Mouse (Mus musculus): Measurements from ENCODE around the gene Rxra. TPM values are rescaled to one million over a fixed set of nuclear protein-coding genes. Genes with fewer than 3 reads are reported as not detected.

The Rxra gene
- total and polyA plus RNA-seq, 3 experiments = 0.05 TPM; not detected in 2

DNA sequence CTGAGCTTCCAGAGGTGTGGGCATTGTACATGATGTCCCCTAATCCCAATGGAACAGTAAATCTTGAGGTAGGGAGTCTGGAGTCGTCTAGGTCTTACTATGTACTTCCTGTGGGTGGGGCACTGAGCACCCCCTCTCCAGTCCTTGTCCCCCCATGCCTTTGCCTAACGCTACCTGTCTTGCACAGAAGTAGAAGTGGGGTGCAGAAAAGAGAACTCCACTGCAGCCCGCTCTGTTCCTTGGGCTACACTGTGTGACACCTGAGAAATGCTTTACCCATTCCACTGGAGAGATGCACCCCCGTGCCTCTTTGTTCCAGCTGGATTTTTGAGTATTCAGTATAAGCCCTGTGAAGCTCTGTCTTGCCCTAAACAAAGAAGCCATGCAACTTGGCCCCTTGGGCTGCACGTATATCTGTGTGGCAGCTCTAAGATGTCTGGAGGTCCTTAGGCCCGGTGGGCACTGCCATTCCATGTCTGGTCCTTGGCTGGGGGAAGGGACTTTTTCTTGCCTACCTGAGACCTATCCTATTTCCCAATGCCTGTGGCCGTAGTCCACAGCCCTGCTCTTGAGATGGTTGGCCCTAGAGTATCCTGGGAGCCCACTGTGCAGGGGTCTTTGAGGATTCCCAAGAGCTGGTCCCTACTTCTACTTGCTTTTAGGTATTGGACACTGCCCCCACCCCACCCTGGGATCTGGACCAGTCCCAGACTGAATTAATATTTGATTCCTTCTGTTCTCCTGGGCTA is 67.8 kb downstream of the Rxra start:
- TF ChIP-seq POLR2AphosphoS5 (IDR thresholded peaks at IDR 0.05; ENCODE audit: insufficient replicate concordance, low read depth, low read length) = no peak
- no peak for TF ChIP-seq GATA2 (IDR thresholded peaks at IDR 0.05; ENCODE audit: borderline replicate concordance, low read depth, low read length)
- TF ChIP-seq GATA1 (IDR thresholded peaks at IDR 0.05; ENCODE audit: borderline replicate concordance, low read length) = no peak
- no peak for TF ChIP-seq CTCF (IDR thresholded peaks at IDR 0.05; ENCODE audit: low read depth, low read length)
- no peak for TF ChIP-seq TAL1 (conservative IDR thresholded peaks at IDR 0.05; ENCODE audit: low read depth, low read length)
- no peaks in the 10 kb centered on the region for H3K36me3 ChIP-seq (replicated peaks)
- no peaks in the 10 kb centered on the region for H3K9me3 ChIP-seq (replicated peaks)
- H3K27me3 ChIP-seq (ENCODE audit: insufficient read depth, low read length) = peaks cover 90% of the 10 kb centered on the region
- peaks cover 24% of the 10 kb centered on the region for H3K4me1 ChIP-seq (ENCODE audit: insufficient read depth, low read depth, low read length)
- no peak overlapping the region for H3K4me3 ChIP-seq (ENCODE audit: low read depth, low read length)
- no peak for DNase-seq (ENCODE audit: low spot score)
- ATAC-seq (ENCODE audit: extremely low read depth, insufficient number of reproducible peaks, low FRiP score, poor library complexity, severe bottlenecking) = no peak

DNA sequence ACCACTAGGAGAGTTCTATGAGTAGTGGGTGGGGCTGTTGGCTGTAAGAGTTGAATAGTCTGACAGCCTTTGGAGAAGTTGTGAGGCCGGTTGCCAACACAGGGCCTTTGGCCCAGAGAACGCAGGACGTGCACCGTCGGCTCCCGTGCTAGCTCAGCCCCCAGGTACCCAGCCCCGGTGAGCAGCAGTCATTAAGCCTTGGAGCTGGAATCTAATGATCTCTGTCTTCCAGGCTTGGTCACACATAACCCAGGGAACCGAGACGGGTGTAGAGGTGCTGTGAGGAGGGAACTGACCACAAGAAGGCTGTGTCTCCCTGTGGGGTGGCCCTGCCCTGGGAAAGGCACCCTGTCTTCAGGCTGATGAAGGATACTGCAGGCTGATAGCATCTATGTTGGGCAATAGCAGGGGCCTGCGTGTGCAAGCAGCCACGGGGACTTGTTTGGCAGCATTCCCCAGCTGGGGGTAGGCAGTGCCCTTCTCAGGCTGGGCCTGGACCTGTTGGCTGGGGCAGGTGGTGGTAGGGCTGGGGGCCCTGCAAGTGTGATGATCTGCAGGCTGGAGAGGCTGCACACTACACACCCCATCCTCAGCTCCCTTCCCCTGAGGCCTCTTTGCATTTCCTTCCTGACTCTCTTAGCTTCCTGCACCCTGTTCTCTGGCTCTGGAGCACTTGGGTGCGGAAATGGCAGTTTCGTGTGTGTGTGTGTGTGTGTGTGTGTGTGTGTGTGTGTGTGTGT is 68.5 kb downstream of the Rxra start:
- ATAC-seq (ENCODE audit: extremely low read depth, insufficient number of reproducible peaks, low FRiP score, poor library complexity, severe bottlenecking) (no peak; the same call in 1 of the 2 replicates), DNase-seq (ENCODE audit: low spot score) (no peak)
- H3K9me3 ChIP-seq (replicated peaks) = no peaks in the 10 kb centered on the region
- no peak overlapping the region for H3K4me3 ChIP-seq (ENCODE audit: low read depth, low read length)
- peaks cover 88% of the 10 kb centered on the region for H3K27me3 ChIP-seq (ENCODE audit: insufficient read depth, low read length)
- TF ChIP-seq TAL1 (conservative IDR thresholded peaks at IDR 0.05; ENCODE audit: low read depth, low read length) (no peak), POLR2AphosphoS5 (IDR thresholded peaks at IDR 0.05; ENCODE audit: insufficient replicate concordance, low read depth, low read length) (no peak), CTCF (IDR thresholded peaks at IDR 0.05; ENCODE audit: low read depth, low read length) (no peak), GATA1 (IDR thresholded peaks at IDR 0.05; ENCODE audit: borderline replicate concordance, low read length) (no peak), GATA2 (IDR thresholded peaks at IDR 0.05; ENCODE audit: borderline replicate concordance, low read depth, low read length) (no peak)
- H3K4me1 ChIP-seq (ENCODE audit: insufficient read depth, low read depth, low read length) = peaks cover 21% of the 10 kb centered on the region
- H3K36me3 ChIP-seq (replicated peaks) = no peaks in the 10 kb centered on the region

DNA sequence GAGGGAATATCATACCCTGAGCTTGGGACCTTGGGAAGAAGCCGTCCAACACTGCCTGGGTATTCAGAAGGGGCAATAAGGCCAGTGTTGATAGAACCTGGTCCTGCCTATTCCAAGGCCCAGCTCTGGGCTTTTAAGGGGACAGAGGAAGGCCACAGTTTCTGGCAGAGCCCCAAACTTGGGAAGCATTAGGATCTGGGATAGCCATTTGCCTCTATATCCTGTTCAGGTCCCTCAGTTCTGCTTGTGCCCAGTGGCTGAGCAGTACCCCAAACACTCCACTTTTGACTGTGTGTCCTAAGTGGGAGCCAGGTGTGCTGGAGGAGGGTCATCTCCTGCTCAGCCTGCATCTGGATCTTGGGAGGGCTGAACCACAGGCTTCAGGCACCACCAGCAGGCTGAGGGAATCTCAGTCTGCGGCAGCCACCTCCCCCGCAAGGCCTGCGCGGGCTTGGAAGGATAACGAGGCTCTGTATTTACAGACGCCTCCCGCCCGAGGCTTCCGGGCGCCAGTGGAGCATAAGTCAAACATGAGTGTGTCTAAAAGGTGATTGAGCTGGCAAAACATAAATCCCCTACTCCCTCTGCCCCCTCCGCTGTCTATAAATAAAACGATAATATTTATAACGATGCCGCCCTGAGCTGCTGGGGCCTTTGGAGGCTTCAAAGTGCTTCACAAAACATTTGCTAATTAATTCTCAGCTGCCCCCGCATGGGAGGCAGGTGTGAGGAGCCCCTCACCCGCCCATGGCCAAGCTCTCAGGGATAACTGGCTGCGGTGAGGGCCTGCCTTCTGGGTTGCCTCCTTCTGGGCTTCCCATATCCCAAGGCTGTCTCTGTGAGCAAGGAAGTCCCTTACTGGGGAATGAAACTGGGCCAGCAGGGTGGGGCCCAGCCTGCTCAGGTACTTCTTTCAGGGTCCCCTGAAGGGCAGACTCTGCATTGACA is 69.7 kb downstream of the Rxra start:
- Histone ChIP-seq H3K4me1 (ENCODE audit: insufficient read depth, low read depth, low read length) (peaks cover 10% of the 10 kb centered on the region), H3K9me3 (replicated peaks) (no peaks in the 10 kb centered on the region), H3K27me3 (ENCODE audit: insufficient read depth, low read length) (peaks cover 87% of the 10 kb centered on the region), H3K4me3 (ENCODE audit: low read depth, low read length) (no peak overlapping the region), H3K36me3 (replicated peaks) (no peaks in the 10 kb centered on the region)
- ATAC-seq (ENCODE audit: extremely low read depth, insufficient number of reproducible peaks, low FRiP score, poor library complexity, severe bottlenecking) = no peak
- TF ChIP-seq POLR2AphosphoS5 (IDR thresholded peaks at IDR 0.05; ENCODE audit: insufficient replicate concordance, low read depth, low read length) (no peak), GATA2 (IDR thresholded peaks at IDR 0.05; ENCODE audit: borderline replicate concordance, low read depth, low read length) (no peak), TAL1 (conservative IDR thresholded peaks at IDR 0.05; ENCODE audit: low read depth, low read length) (no peak), GATA1 (IDR thresholded peaks at IDR 0.05; ENCODE audit: borderline replicate concordance, low read length) (no peak), CTCF (IDR thresholded peaks at IDR 0.05; ENCODE audit: low read depth, low read length) (no peak)
- no peak for DNase-seq (ENCODE audit: low spot score)

DNA sequence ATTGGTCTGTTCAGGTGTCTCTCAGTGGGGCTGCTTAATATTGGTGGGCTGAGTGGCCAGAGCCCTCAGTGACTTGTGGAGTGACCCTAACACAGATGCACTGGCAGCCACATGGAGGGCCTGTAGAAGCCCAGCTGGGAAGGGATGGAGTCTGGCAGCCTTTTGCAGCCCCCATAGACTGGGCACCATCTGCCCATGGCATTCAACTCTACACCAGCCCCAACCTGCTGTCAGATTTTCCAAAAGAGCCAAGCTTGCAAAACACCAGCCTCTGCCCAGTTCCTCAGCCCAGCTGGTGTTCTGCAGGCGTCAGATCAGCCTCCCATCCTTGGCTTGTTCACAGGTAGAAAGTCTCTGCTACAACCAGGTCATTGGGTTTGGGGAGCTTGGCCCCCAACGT is 70.6 kb downstream of the Rxra start:
- H3K36me3 ChIP-seq (replicated peaks) = no peaks in the 10 kb centered on the region
- peaks cover 9% of the 10 kb centered on the region for H3K4me1 ChIP-seq (ENCODE audit: insufficient read depth, low read depth, low read length)
- H3K9me3 ChIP-seq (replicated peaks) = no peaks in the 10 kb centered on the region
- ATAC-seq (ENCODE audit: extremely low read depth, insufficient number of reproducible peaks, low FRiP score, poor library complexity, severe bottlenecking) (no peak), DNase-seq (ENCODE audit: low spot score) (no peak)
- H3K4me3 ChIP-seq (ENCODE audit: low read depth, low read length) = no peak overlapping the region
- peaks cover 88% of the 10 kb centered on the region for H3K27me3 ChIP-seq (ENCODE audit: insufficient read depth, low read length)
- no peak for TF ChIP-seq TAL1 (conservative IDR thresholded peaks at IDR 0.05; ENCODE audit: low read depth, low read length)
- no peak for TF ChIP-seq CTCF (IDR thresholded peaks at IDR 0.05; ENCODE audit: low read depth, low read length)
- no peak for TF ChIP-seq POLR2AphosphoS5 (IDR thresholded peaks at IDR 0.05; ENCODE audit: insufficient replicate concordance, low read depth, low read length)
- no peak for TF ChIP-seq GATA1 (IDR thresholded peaks at IDR 0.05; ENCODE audit: borderline replicate concordance, low read length)
- no peak for TF ChIP-seq GATA2 (IDR thresholded peaks at IDR 0.05; ENCODE audit: borderline replicate concordance, low read depth, low read length)

DNA sequence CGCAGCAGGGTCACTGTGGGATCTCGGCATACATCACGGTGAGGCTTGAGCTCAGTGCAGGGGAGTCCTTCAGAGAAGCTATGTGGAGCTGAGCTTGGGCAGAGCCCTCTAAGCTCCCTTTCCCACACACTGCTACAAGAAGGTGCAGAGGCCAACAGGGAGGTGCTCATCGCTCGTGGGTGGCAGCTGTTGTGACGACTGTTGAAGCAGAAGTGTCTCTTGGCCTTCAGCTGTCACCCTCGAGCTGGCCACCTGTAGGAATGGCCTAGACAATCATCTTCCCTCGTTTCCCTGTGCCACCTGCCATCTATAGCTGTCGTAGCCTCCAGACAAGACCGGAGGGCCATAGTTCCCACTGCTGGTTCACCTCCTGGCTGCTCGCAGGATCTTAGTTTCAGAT is 72.7 kb downstream of the Rxra start:
- no peaks in the 10 kb centered on the region for H3K9me3 ChIP-seq (replicated peaks)
- no peaks in the 10 kb centered on the region for H3K36me3 ChIP-seq (replicated peaks)
- DNase-seq (ENCODE audit: low spot score) (no peak), ATAC-seq (ENCODE audit: extremely low read depth, insufficient number of reproducible peaks, low FRiP score, poor library complexity, severe bottlenecking) (no peak)
- peaks cover 87% of the 10 kb centered on the region for H3K27me3 ChIP-seq (ENCODE audit: insufficient read depth, low read length)
- peaks cover 9% of the 10 kb centered on the region for H3K4me1 ChIP-seq (ENCODE audit: insufficient read depth, low read depth, low read length)
- TF ChIP-seq TAL1 (conservative IDR thresholded peaks at IDR 0.05; ENCODE audit: low read depth, low read length) (no peak), POLR2AphosphoS5 (IDR thresholded peaks at IDR 0.05; ENCODE audit: insufficient replicate concordance, low read depth, low read length) (no peak), GATA2 (IDR thresholded peaks at IDR 0.05; ENCODE audit: borderline replicate concordance, low read depth, low read length) (no peak), CTCF (IDR thresholded peaks at IDR 0.05; ENCODE audit: low read depth, low read length) (no peak), GATA1 (IDR thresholded peaks at IDR 0.05; ENCODE audit: borderline replicate concordance, low read length) (no peak)
- H3K4me3 ChIP-seq (ENCODE audit: low read depth, low read length) = no peak overlapping the region
